Mouse (Mus musculus): Measurements from ENCODE around the gene Pts. TPM values are rescaled to one million over a fixed set of nuclear protein-coding genes. Genes with fewer than 3 reads are reported as not detected.

Pts gene
- total RNA-seq, 2 experiments from 2014 or later = 15.8 to 16.3 TPM

- peak; percentile 21 for ATAC-seq (replicated peaks; ENCODE audit: low FRiP score, poor library complexity, severe bottlenecking)
Measured at GRCm38 (mm10) chr9:50533791-50534190, 5.3 kb upstream of the Pts start.

GRCm38 (mm10) chr9:50533328-50533727, 4.8 kb upstream of the Pts start:
- peak; percentile 76 for ATAC-seq (replicated peaks; ENCODE audit: low FRiP score, poor library complexity, severe bottlenecking)

GRCm38 (mm10) chr9:50530890-50531289, 2.4 kb upstream of the Pts start:
- ATAC-seq (replicated peaks; ENCODE audit: low FRiP score, poor library complexity, severe bottlenecking) = no peak

GRCm38 (mm10) chr9:50527860-50528259, 664 bp downstream of the Pts start:
- ATAC-seq (replicated peaks; ENCODE audit: low FRiP score, poor library complexity, severe bottlenecking) = peak; percentile 17

DNA sequence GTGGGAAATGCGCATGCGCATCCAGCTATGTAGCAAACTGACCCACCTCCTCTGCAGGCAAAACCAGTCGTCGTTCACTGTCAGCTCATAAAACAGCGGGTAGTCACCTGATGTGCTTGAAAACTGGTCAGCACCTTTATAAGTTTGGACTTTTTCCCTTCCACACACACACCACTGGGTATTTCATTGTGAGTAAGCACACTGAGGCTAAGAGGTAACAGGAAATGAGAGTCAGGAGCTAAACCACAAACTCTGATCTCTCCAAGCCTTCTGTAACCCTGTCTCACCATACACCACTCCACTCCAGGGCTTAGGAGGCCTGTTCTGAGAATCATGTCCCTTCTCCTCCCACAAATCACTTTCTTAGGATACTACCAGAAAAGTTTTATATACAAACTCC, 2.9 kb downstream of the Pts start:
- no peak for ATAC-seq (replicated peaks; ENCODE audit: low FRiP score, poor library complexity, severe bottlenecking)

GRCm38 (mm10) chr9:50524936-50525335, 3.6 kb downstream of the Pts start:
- ATAC-seq (replicated peaks; ENCODE audit: low FRiP score, poor library complexity, severe bottlenecking) = no peak

DNA sequence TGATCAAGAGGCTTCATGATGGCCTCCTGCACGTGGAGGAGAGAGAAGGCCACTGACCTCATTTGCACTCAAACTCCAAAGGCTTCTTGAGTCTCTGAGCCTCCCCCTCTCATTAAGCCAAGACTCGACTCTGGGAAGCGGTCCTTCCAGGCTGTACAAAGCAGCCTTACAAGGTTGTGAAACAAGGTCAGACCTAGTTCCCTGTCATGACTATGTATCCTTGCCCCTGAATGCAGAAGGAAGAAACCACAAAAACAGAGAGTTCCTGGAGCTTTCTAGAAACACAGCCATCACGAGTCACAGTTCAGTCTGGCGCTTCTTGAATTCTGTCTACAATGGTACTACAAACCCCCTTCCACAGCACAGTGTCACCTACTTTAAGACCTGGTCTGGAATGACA, 6.0 kb downstream of the Pts start:
- no peak for ATAC-seq (replicated peaks; ENCODE audit: low FRiP score, poor library complexity, severe bottlenecking)

DNA sequence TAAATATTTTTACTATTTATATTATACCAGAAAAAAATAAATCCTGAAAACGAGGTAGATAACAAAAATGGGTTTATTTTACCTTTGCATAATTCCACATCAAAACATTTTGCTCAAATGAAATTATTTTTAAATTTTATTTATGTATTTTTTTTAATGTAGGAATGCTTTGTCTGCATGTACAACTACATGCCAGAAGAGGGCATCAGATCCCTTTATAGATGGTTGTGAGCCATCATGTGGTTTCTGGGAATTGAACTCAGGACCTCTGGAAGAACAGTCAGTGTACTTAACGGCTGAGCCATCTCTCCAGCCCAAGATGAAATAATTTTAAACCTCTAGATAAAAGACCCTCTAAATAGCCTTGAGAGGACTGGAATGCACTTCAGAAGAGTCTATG, 7.0 kb downstream of the Pts start:
- no peak for ATAC-seq (replicated peaks; ENCODE audit: low FRiP score, poor library complexity, severe bottlenecking)

DNA sequence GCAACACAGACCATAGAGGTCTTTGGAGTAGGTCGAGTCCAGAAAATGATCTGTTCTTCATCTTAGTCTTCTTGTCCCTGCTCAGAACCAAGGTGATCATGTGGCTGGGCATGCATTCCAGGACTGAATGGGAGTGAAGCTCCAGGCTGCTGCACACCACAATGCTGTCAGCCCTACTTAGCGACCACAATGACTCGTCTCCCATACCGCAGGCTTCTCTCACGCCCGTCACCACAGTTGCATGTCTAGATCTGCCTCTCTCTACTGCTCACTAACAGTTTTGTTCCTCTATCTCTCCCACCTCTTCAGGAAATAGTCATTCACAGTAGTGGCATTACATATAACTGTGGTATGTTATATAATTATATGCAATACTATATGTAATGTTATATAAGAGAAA, 7.8 kb downstream of the Pts start:
- no peak for ATAC-seq (replicated peaks; ENCODE audit: low FRiP score, poor library complexity, severe bottlenecking)

DNA sequence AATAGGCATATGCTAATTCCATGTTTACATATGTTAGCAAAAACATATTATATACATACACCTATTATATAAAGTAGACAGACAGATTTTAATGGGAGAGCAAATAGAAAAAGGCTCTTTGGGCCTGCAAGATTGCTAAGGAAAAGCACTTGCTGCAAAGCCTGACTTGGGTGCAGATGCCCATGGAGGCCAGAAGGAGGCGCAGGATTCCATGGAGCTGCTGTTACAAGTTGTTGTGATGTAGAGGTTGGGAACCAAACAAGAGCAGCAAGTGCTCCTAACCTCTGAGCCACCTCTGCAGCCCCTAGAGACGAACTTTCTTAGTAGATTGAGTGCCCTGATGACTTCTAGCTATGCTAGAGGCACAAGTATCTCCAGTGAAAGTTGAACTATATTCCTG, 9.7 kb downstream of the Pts start:
- ATAC-seq (replicated peaks; ENCODE audit: low FRiP score, poor library complexity, severe bottlenecking) = peak; percentile 63; the same call in 1 of the 2 replicates

GRCm38 (mm10) chr9:50515462-50515861, 13.1 kb downstream of the Pts start:
- ATAC-seq (replicated peaks; ENCODE audit: low FRiP score, poor library complexity, severe bottlenecking) = no peak

DNA sequence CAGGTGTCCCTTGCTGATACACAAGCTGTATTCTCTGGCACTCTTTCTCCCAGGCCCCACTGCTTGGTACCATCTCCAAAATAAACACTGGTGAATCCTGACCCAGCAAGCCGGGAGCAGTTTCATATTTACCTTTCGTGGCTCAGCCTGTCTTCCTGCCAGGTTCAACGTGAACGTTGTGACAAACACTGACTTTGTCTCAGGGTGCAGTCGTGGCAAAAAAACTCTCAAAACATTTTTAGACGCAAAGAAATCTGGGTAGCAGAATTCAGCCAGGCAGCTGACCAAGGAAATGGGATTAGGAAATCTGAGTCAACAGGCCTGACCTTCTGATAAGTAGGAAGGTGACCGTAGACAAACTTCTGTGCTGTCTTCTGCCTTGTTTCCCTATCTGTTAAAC, 21.0 kb downstream of the Pts start:
- ATAC-seq (replicated peaks; ENCODE audit: low FRiP score, poor library complexity, severe bottlenecking) = no peak

DNA sequence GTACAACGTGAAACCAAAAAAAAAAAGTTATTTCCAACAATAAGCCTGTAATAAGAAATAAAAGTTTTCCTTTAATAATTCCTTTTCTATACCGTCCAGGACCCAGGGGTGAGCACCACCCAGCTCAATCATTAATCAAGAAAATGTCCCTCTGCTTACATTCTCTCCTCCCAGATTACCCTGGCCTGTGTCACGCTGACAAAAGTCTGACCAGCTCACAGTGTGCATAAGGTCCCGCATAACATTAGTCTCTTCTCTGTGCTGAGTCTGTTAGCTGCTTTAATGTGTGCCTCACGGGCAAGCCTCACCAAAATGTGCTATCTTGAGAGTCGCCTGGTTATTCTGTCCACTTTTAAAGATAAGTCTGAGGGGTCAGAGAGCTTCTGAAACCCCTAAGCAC, 23.1 kb downstream of the Pts start:
- no peak for ATAC-seq (replicated peaks; ENCODE audit: low FRiP score, poor library complexity, severe bottlenecking)

GRCm38 (mm10) chr9:50502949-50503348, 25.6 kb downstream of the Pts start:
- ATAC-seq (replicated peaks; ENCODE audit: low FRiP score, poor library complexity, severe bottlenecking) = no peak

- ATAC-seq (replicated peaks; ENCODE audit: low FRiP score, poor library complexity, severe bottlenecking) = no peak
Measured at GRCm38 (mm10) chr9:50500974-50501501, 27.5 kb downstream of the Pts start.

GRCm38 (mm10) chr9:50500467-50500973, 28.0 kb downstream of the Pts start:
- no peak for ATAC-seq (replicated peaks; ENCODE audit: low FRiP score, poor library complexity, severe bottlenecking)

DNA sequence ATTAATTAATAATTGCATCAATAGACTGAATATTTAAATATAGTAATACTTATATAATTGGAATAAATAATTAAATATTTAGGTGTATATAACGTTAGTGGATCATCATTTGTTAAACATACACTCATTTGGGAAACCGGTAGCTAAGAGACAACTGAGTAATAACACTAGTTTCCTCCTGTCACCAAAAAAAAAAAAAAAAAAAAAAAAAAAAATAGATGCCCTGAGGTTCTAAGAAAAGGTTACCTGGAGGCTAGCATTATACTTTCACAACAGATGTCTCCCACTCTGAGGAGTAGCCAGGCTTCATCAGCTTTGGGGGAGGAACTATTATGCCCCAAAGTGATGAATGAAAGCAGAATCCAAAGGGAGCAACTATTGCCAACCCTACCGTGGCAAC, 28.7 kb downstream of the Pts start:
- no peak for ATAC-seq (replicated peaks; ENCODE audit: low FRiP score, poor library complexity, severe bottlenecking)

DNA sequence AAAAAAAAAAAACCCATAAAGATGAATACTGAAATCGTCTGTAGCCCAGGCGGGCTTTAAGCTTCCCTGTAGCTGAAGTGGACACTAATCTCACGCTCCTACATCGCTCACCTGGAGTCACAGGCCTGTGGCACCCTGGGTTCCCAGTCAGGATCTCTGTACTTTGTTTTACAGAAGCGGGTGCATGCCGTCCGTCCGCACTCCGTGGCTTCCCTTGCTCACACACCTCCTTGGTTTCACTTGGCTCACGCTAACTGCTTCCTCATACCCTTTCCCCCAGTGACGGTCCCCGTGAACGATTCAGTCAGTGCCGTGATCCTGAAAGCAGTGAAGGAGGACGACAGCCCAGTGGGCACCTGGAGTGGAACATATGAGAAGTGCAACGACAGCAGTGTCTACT, 29.7 kb downstream of the Pts start:
- ATAC-seq (replicated peaks; ENCODE audit: low FRiP score, poor library complexity, severe bottlenecking) = no peak

GRCm38 (mm10) chr9:50497536-50497935, 31.0 kb downstream of the Pts start:
- ATAC-seq (replicated peaks; ENCODE audit: low FRiP score, poor library complexity, severe bottlenecking) = no peak

GRCm38 (mm10) chr9:50497076-50497475, 31.4 kb downstream of the Pts start:
- no peak for ATAC-seq (replicated peaks; ENCODE audit: low FRiP score, poor library complexity, severe bottlenecking)

GRCm38 (mm10) chr9:50496546-50496945, 32.0 kb downstream of the Pts start:
- no peak for ATAC-seq (replicated peaks; ENCODE audit: low FRiP score, poor library complexity, severe bottlenecking)

GRCm38 (mm10) chr9:50496151-50496505, 32.4 kb downstream of the Pts start:
- ATAC-seq (replicated peaks; ENCODE audit: low FRiP score, poor library complexity, severe bottlenecking) = no peak
